Mouse (Mus musculus) lung, embryonic 14.5 days (tissue): ENCODE data around the gene Susd1. TPM values are rescaled to one million over a fixed set of nuclear protein-coding genes. Genes with fewer than 3 reads are reported as not detected.

Source experiments
- ATAC-seq: fragments of 200-750 bp; cut with Nextera tagmentation; 2 replicates; pipeline ENCODE4 v1.8.0; 2017; ENCODE audit warnings: mild to moderate bottlenecking, moderate TSS enrichment, moderate library complexity; ENCODE audit not compliant: insufficient read depth
- DNase-seq: peaks from one replicate; pipeline ENCODE4 v3.0.0-alpha.2; 2015
- H3K27ac ChIP-seq: fragments of 300-500 bp; sonication (generic); 2 replicates; pipeline ENCODE4 v1.5.1; 2014; ENCODE audit warnings: low read depth, mild to moderate bottlenecking, moderate library complexity
- H3K27me3 ChIP-seq: fragments of 300-500 bp; sonication (generic); 2 replicates; pipeline ENCODE4 v1.6.1; 2014; ENCODE audit warnings: low read length, control low read depth; ENCODE audit not compliant: insufficient read depth
- H3K36me3 ChIP-seq: fragments of 300-500 bp; sonication (generic); 2 replicates; pipeline ENCODE4 v1.6.1; 2014; ENCODE audit warnings: control low read depth; ENCODE audit not compliant: insufficient read depth
- H3K4me1 ChIP-seq: fragments of 300-500 bp; sonication (generic); 2 replicates; pipeline ENCODE4 v1.6.1; 2014; ENCODE audit warnings: antibody characterized with exemption, control low read depth; ENCODE audit not compliant: insufficient read depth
- H3K4me2 ChIP-seq: fragments of 300-500 bp; sonication (generic); 2 replicates; pipeline ENCODE4 v1.6.1; 2014; ENCODE audit warnings: mild to moderate bottlenecking
- H3K4me3 ChIP-seq: fragments of 300-500 bp; sonication (generic); 2 replicates; pipeline ENCODE4 v1.5.1; 2014; ENCODE audit warnings: low read depth, low read length
- H3K9ac ChIP-seq: fragments of 300-500 bp; sonication (generic); 2 replicates; pipeline ENCODE4 v1.6.1; 2014
- H3K9me3 ChIP-seq: fragments of 300-500 bp; sonication (generic); 2 replicates; pipeline ENCODE4 v1.6.1; 2016; ENCODE audit warnings: low read depth, low read length, control low read depth
- CTCF ChIP-seq: IDR thresholded peaks from 2 replicates; pipeline ENCODE4 v1.5.1; 2016; ENCODE audit warnings: antibody characterized with exemption, low read depth
- whole genome bisulfite sequencing: fragments of 180-500 bp; shearing (Covaris S2); extraction: QIAGEN DNeasy Blood & Tissue Kit; methylation state at CpG from one replicate; pipeline ENCODE4 v1.1.7; 2014; 5-methylcytosine and 5-hydroxymethylcytosine counted together
- polyA plus RNA-seq: library from polyadenylated mRNA; unstranded; fragments of >200 nt; fragmentation: Nextera tagmentation; extraction: Ambion mirVana; gene quantifications from 2 replicates; pipeline ENCODE4 v1.2.1, GENCODE M21; 2014

The Susd1 gene
- polyA plus RNA-seq, 1 experiment from 2014 or later, result 5.1 TPM

GRCm38 (mm10) chr4:59335616-59336438 lies 102.6 kb downstream of the Susd1 start:
- Histone ChIP-seq H3K36me3 (no peaks in the 10 kb centered on the region), H3K9me3 (no peaks in the 10 kb centered on the region), H3K4me1 (peaks cover 8% of the 10 kb centered on the region), H3K27me3 (no peaks in the 10 kb centered on the region), H3K4me2 (no peak overlapping the region), H3K9ac (no peak overlapping the region), H3K4me3 (no peak overlapping the region), H3K27ac (peak overlapping the region; percentile 56; the same call in 1 of the 2 replicates)
- DNase-seq, result peak; percentile 93
- ATAC-seq, result peak; percentile 82
- WGBS, result 58% methylated on average over 9 of the region's 9 CpGs
- no peak for TF ChIP-seq CTCF

- Histone ChIP-seq H3K27me3 (no peaks in the 10 kb centered on the region), H3K36me3 (no peaks in the 10 kb centered on the region), H3K4me3 (no peak overlapping the region), H3K27ac (no peak overlapping the region), H3K9ac (no peak overlapping the region), H3K4me2 (no peak overlapping the region), H3K9me3 (no peaks in the 10 kb centered on the region), H3K4me1 (peaks cover 8% of the 10 kb centered on the region)
- ATAC-seq (no peak), DNase-seq (no peak)
- TF ChIP-seq CTCF, result no peak
- 89% methylated on average over 7 of the region's 7 CpGs for WGBS
Observed at GRCm38 (mm10) chr4:59335101-59335500, 103.3 kb downstream of the Susd1 start.

GRCm38 (mm10) chr4:59334236-59334635 lies 104.2 kb downstream of the Susd1 start:
- no peak overlapping the region for H3K4me2 ChIP-seq
- no peak for ATAC-seq
- H3K27ac ChIP-seq, result no peak overlapping the region
- H3K4me3 ChIP-seq, result no peak overlapping the region
- no peak for DNase-seq
- H3K27me3 ChIP-seq, result no peaks in the 10 kb centered on the region
- no peaks in the 10 kb centered on the region for H3K36me3 ChIP-seq
- 78% methylated on average over 4 of the region's 4 CpGs for WGBS
- H3K4me1 ChIP-seq, result peaks cover 8% of the 10 kb centered on the region
- no peak overlapping the region for H3K9ac ChIP-seq
- H3K9me3 ChIP-seq, result no peaks in the 10 kb centered on the region
- TF ChIP-seq CTCF, result no peak

- no peaks in the 10 kb centered on the region for H3K36me3 ChIP-seq
- H3K9me3 ChIP-seq, result no peaks in the 10 kb centered on the region
- TF ChIP-seq CTCF, result no peak
- H3K27me3 ChIP-seq, result no peaks in the 10 kb centered on the region
- 92% methylated on average over 14 of the region's 14 CpGs for WGBS
- peaks cover 8% of the 10 kb centered on the region for H3K4me1 ChIP-seq
- H3K4me3 ChIP-seq, result no peak overlapping the region
- no peak overlapping the region for H3K27ac ChIP-seq
- H3K4me2 ChIP-seq, result no peak overlapping the region
- H3K9ac ChIP-seq, result no peak overlapping the region
- ATAC-seq (no peak), DNase-seq (no peak)
Observed at GRCm38 (mm10) chr4:59333424-59333895, 105.0 kb downstream of the Susd1 start.

- H3K27ac ChIP-seq, result no peak overlapping the region
- no peak overlapping the region for H3K4me3 ChIP-seq
- no peak for TF ChIP-seq CTCF
- DNase-seq (no peak), ATAC-seq (no peak)
- H3K9me3 ChIP-seq, result no peaks in the 10 kb centered on the region
- no peaks in the 10 kb centered on the region for H3K36me3 ChIP-seq
- no peak overlapping the region for H3K9ac ChIP-seq
- no peaks in the 10 kb centered on the region for H3K27me3 ChIP-seq
- WGBS, result 90% methylated on average over 9 of the region's 9 CpGs
- H3K4me1 ChIP-seq, result peaks cover 8% of the 10 kb centered on the region
- H3K4me2 ChIP-seq, result no peak overlapping the region
Observed at GRCm38 (mm10) chr4:59332691-59333423, 105.6 kb downstream of the Susd1 start.

GRCm38 (mm10) chr4:59332089-59332488 lies 106.3 kb downstream of the Susd1 start:
- Histone ChIP-seq H3K27me3 (no peaks in the 10 kb centered on the region), H3K36me3 (no peaks in the 10 kb centered on the region), H3K4me1 (peaks cover 8% of the 10 kb centered on the region), H3K4me3 (no peak overlapping the region), H3K9me3 (no peaks in the 10 kb centered on the region), H3K4me2 (no peak overlapping the region), H3K9ac (no peak overlapping the region), H3K27ac (peak overlapping the region; percentile 79; the same call in 1 of the 2 replicates)
- WGBS, result 64% methylated on average over 5 of the region's 5 CpGs
- no peak for TF ChIP-seq CTCF
- DNase-seq (no peak), ATAC-seq (no peak)

GRCm38 (mm10) chr4:59331633-59332032 lies 106.8 kb downstream of the Susd1 start:
- Histone ChIP-seq H3K9ac (no peak overlapping the region), H3K9me3 (no peaks in the 10 kb centered on the region), H3K36me3 (no peaks in the 10 kb centered on the region), H3K4me1 (peaks cover 8% of the 10 kb centered on the region), H3K27me3 (no peaks in the 10 kb centered on the region), H3K27ac (peak overlapping the region; percentile 79), H3K4me3 (no peak overlapping the region), H3K4me2 (no peak overlapping the region)
- DNase-seq (peak; percentile 63), ATAC-seq (peak; percentile 45; the same call in 1 of the 2 replicates)
- no peak for TF ChIP-seq CTCF
- WGBS, result 32% methylated on average over 9 of the region's 9 CpGs
